Mouse (Mus musculus): ENCODE measurements around the gene Atp6v1g3.

The Atp6v1g3 gene

DNA sequence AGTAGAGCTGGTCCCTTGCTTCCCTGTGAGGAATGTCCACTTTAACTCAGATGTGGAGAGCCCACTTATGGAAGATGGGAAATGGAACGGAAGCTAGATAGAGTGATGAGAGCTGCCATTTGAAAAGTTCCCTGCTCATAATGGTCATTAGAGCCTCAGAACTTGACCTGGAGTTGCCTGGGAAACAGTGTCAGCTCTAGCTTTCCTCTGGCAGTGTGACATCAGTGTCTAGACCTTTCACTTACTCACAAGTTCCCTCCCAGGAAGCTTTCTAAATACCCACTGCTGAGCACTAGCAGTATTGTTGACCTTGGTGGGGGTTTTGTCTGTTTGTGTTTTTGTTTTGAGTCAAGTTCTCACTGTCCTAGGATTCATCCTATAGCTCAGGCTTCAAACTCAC lies 15.2 kb downstream of the Atp6v1g3 start:
- DNase-seq (ENCODE audit: low read depth in 1 of 2, low spot score in 2 of 2): no peak

- DNase-seq (ENCODE audit: low read depth in 1 of 2, low spot score in 2 of 2): no peak
Measured at GRCm38 (mm10) chr1:138289455-138290425, 16.2 kb downstream of the Atp6v1g3 start.

GRCm38 (mm10) chr1:138291463-138291862 lies 17.9 kb downstream of the Atp6v1g3 start:
- DNase-seq (ENCODE audit: low read depth in 1 of 2, low spot score in 2 of 2): no peak

- DNase-seq (ENCODE audit: low read depth in 1 of 2, low spot score in 2 of 2): no peak
Measured at GRCm38 (mm10) chr1:138294487-138294886, 20.9 kb downstream of the Atp6v1g3 start.

- no peak for DNase-seq (ENCODE audit: low read depth in 1 of 2, low spot score in 2 of 2)
Measured at GRCm38 (mm10) chr1:138298156-138298555, 24.6 kb downstream of the Atp6v1g3 start.

GRCm38 (mm10) chr1:138299576-138299975 lies 26.0 kb downstream of the Atp6v1g3 start:
- no peak for DNase-seq (ENCODE audit: low read depth in 1 of 2, low spot score in 2 of 2)

DNA sequence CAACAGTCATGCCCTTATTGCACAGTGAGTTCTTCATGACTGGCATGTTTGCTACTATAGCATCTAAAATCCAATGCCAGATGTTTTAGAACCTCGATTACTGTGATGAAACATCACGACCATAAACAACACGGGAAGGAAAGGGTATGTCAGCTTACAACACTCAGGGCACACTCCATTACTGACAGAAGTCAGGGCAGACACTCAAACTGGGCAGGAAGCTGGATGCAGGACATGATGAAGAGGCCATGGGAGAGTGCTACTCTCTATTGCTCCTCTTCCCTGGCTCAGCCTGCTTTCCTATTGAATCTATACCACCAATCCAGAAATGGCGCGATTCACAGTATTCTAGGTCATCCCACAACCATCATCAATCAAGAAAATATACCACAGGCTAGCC lies 28.4 kb downstream of the Atp6v1g3 start:
- no peak for DNase-seq (ENCODE audit: low read depth in 1 of 2, low spot score in 2 of 2)

GRCm38 (mm10) chr1:138302756-138303155 lies 29.2 kb downstream of the Atp6v1g3 start:
- DNase-seq (ENCODE audit: low read depth in 1 of 2, low spot score in 2 of 2): no peak

DNA sequence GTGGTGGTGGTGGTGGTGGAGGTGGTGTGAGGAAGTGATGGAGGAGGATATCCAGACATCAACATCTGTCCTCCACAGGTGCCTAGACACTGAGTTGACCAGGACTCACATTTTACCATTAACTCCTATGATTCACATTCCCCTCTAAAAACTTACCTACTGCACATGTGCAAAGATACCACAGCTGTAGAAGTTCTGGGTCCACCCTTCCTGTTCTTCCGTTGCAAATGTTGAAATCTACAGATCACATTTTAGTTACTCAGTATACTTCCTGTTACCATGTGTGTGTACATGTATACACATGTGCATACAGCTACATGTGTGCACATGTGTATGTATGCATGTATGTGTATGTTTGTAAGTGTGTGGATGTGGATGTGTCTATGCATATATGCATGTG lies 29.8 kb downstream of the Atp6v1g3 start:
- DNase-seq (ENCODE audit: low read depth in 1 of 2, low spot score in 2 of 2): no peak

GRCm38 (mm10) chr1:138304141-138304915 lies 30.8 kb downstream of the Atp6v1g3 start:
- no peak for DNase-seq (ENCODE audit: low read depth in 1 of 2, low spot score in 2 of 2)

- DNase-seq (ENCODE audit: low read depth in 1 of 2, low spot score in 2 of 2): peak in 1 of 2 experiments; percentile 57
Measured at GRCm38 (mm10) chr1:138322657-138323056, 49.1 kb downstream of the Atp6v1g3 start.

DNA sequence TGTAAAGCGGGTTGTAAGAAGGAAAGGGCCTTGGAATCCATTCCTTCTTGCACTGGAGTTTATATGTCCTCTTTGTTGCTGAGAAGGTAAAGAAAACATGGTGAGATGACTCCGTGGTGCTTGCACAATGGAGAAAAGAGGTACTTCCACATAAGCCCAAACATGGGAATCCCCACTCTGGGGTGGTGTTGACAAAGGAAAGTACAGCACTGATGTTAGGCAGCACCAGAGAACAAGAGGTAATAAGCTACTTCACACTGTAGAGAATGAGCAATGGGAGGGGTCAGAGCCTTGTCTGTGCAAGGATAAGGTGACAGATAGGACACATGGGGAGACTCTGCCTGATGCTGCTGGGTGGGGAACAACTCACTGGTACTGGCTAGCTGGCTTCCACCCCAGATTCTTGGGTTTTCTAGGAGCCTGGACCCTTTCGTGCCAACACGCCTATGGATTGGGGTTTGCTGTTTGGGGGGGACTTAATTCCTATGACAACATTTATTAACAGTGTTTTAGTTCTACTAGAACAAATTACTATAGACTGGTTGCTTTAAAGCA lies 49.6 kb downstream of the Atp6v1g3 start:
- peak; percentile 72 to 75 for DNase-seq (ENCODE audit: low read depth in 1 of 2, low spot score in 2 of 2)

DNA sequence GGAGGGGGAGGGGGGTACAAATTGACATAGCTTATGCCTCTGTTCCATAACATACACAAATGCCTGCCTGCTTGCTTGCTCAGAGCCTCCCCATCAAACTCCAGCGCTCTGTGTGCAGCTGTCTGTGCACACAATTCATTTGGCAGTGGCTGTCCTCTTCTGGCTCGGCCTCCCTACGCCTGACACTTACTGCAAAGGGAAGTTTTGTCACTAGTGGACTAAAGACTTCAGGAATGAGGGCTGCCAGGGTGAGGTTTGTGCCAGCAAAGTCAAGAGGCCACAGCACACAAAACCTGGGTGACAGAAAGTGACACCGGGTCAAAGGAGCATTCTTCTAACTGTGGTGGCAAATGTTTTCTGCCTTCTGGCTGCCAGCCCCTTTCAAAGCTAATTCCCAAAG lies 52.6 kb downstream of the Atp6v1g3 start:
- DNase-seq (ENCODE audit: low read depth in 1 of 2, low spot score in 2 of 2): no peak

- DNase-seq (ENCODE audit: low read depth in 1 of 2, low spot score in 2 of 2): no peak
Measured at GRCm38 (mm10) chr1:138326566-138326965, 53.0 kb downstream of the Atp6v1g3 start.

- DNase-seq (ENCODE audit: low read depth in 1 of 2, low spot score in 2 of 2): no peak
Measured at GRCm38 (mm10) chr1:138327466-138328245, 54.1 kb downstream of the Atp6v1g3 start.

GRCm38 (mm10) chr1:138328320-138328719 lies 54.8 kb downstream of the Atp6v1g3 start:
- DNase-seq (ENCODE audit: low read depth in 1 of 2, low spot score in 2 of 2): no peak

- DNase-seq (ENCODE audit: low read depth in 1 of 2, low spot score in 2 of 2): no peak
Measured at GRCm38 (mm10) chr1:138330556-138330955, 57.0 kb downstream of the Atp6v1g3 start.

GRCm38 (mm10) chr1:138331596-138331995 lies 58.1 kb downstream of the Atp6v1g3 start:
- DNase-seq (ENCODE audit: low read depth in 1 of 2, low spot score in 2 of 2): no peak

DNA sequence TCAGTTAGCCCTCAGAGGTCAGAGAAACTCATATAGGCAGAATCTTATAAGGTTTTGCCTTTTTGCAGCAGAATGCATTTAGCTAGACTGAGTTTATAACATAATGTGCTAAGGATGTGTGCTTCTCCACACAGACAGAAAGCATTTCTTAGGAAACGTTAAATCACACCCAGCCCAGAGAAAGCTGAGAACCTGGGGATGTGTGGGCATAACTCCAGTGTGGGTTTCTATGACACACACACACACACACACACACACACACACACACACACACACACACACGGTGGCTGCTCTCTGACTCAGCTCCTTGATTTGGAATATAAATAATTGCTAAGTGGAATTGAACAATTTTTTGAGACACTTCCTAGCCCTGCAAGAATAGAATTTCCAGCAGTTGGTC lies 61.2 kb downstream of the Atp6v1g3 start:
- DNase-seq (ENCODE audit: low read depth in 1 of 2, low spot score in 2 of 2): no peak

- no peak for DNase-seq (ENCODE audit: low read depth in 1 of 2, low spot score in 2 of 2)
Measured at GRCm38 (mm10) chr1:138337417-138337816, 63.9 kb downstream of the Atp6v1g3 start.
